10 mouse cellular contexts compared by ENCODE assay signal in the genomic region with DNA sequence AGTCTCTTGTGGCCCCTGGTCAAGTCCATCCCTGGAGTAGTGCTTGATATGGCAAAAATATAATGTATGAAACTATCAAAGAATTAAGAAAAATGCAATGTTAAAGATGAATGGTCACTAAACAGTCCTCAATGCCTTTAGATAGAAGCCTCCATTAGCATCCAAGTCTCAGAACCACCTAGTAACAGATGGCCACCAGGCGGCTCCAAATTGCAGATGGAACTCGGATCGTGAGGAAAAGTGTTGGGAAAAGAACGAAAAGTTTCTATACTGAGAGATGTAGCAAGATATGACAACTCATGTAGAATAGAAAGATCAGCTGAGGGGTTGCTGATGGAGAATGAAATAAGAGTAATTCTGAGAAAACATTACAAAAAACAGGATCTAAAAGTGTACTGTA. TPM values are rescaled to one million over a fixed set of nuclear protein-coding genes. Genes with fewer than 3 reads are reported as not detected.
DNase-seq lines count a peak whose midpoint lies in the region; ATAC-seq and TF ChIP-seq lines count a peak whose summit lies in the region.
"Had no signal": no experiment of that assay in that cellular context is flagged by ENCODE, and none has a peak within 500 bp of the region (broad histone marks: within the 10 kb centered on the region; RNA-seq: fewer than 3 reads in every experiment).

No protein-coding gene starts in this region.

- 75% methylated on average over 4 of the region's 4 CpGs for WGBS in embryonic facial prominence, embryonic 11.5 days
- 76% methylated on average over 4 of the region's 4 CpGs for WGBS in embryonic facial prominence, embryonic 10.5 days
- WGBS in midbrain, postnatal 0 days: 71% methylated on average over 4 of the region's 4 CpGs
- 64% methylated on average over 4 of the region's 4 CpGs for WGBS in midbrain, embryonic 13.5 days

- no peak overlapping the region for H3K9ac ChIP-seq in embryonic facial prominence, embryonic 11.5 days (replicated peaks; ENCODE audit: low read length)
- H3K9ac ChIP-seq in midbrain, postnatal 0 days (replicated peaks; ENCODE audit: low read length, poor library complexity, severe bottlenecking): no peak overlapping the region
- no peak overlapping the region for H3K9ac ChIP-seq in midbrain, embryonic 13.5 days (replicated peaks)
- H3K9ac ChIP-seq: heart, embryonic 15.5 days had no signal

- ATAC-seq in embryonic facial prominence, embryonic 11.5 days (replicated peaks; ENCODE audit: insufficient number of reproducible peaks, low FRiP score, low TSS enrichment, low read depth): no peak
- no peak for ATAC-seq in midbrain, postnatal 0 days (ENCODE audit: low FRiP score)
- ATAC-seq in midbrain, embryonic 13.5 days: no peak
- ATAC-seq: CD4-positive, CD25-positive, alpha-beta regulatory T cell, adult 4 months had no signal

- peak; percentile 63 for TF ChIP-seq CTCF in midbrain, postnatal 0 days (IDR thresholded peaks at IDR 0.05)
- peak; percentile 40 for TF ChIP-seq CTCF in cortical plate, adult 2 months (IDR thresholded peaks at IDR 0.05; ENCODE audit: extremely low read depth, insufficient read depth, low read length)

- H3K4me1 ChIP-seq in embryonic facial prominence, embryonic 11.5 days (ENCODE audit: control insufficient read depth, insufficient read depth, low read length): no peaks in the 10 kb centered on the region
- no peaks in the 10 kb centered on the region for H3K4me1 ChIP-seq in embryonic facial prominence, embryonic 10.5 days
- no peaks in the 10 kb centered on the region for H3K4me1 ChIP-seq in midbrain, postnatal 0 days (ENCODE audit: insufficient read depth, low read length)
- peaks cover 16% of the 10 kb centered on the region for H3K4me1 ChIP-seq in midbrain, embryonic 13.5 days (replicated peaks)
- H3K4me1 ChIP-seq in cortical plate, adult 2 months (ENCODE audit: control insufficient read depth, insufficient read depth, low read length): no peaks in the 10 kb centered on the region
- H3K4me1 ChIP-seq: heart, embryonic 15.5 days had no signal

- DNase-seq in embryonic facial prominence, embryonic 11.5 days (ENCODE audit: low spot score): peak; percentile 15
- no peak for DNase-seq in embryonic facial prominence, embryonic 10.5 days (ENCODE audit: low spot score)
- peak; percentile 62 for DNase-seq in kidney, postnatal 10 days
- DNase-seq in kidney, adult 9 months: no peak
- no peak for DNase-seq in midbrain, postnatal 0 days (ENCODE audit: low spot score)
- no peak for DNase-seq in natural killer cell, adult 2 months (ENCODE audit: low spot score in 2 of 2)

- no peak for TF ChIP-seq POLR2A in cortical plate, adult 2 months (IDR thresholded peaks at IDR 0.05; ENCODE audit: extremely low read depth, insufficient read depth, low read length)

- H3K36me3 ChIP-seq in embryonic facial prominence, embryonic 11.5 days (replicated peaks; ENCODE audit: control insufficient read depth, insufficient read depth, low read depth, low read length): peaks cover 2% of the 10 kb centered on the region; the same call in 1 of the 2 replicates
- peaks cover 27% of the 10 kb centered on the region for H3K36me3 ChIP-seq in embryonic facial prominence, embryonic 10.5 days (replicated peaks)
- H3K36me3 ChIP-seq in midbrain, postnatal 0 days (ENCODE audit: insufficient read depth, low read length): peaks cover 3% of the 10 kb centered on the region; the same call in 1 of the 2 replicates
- peaks cover 19% of the 10 kb centered on the region for H3K36me3 ChIP-seq in midbrain, embryonic 13.5 days

- H3K27ac ChIP-seq in embryonic facial prominence, embryonic 11.5 days (replicated peaks; ENCODE audit: low read depth, low read length): no peak overlapping the region
- H3K27ac ChIP-seq in embryonic facial prominence, embryonic 10.5 days (replicated peaks): no peak overlapping the region
- no peak overlapping the region for H3K27ac ChIP-seq in midbrain, postnatal 0 days (ENCODE audit: low read depth, low read length)
- H3K27ac ChIP-seq in midbrain, embryonic 13.5 days: no peak overlapping the region
- no peak overlapping the region for H3K27ac ChIP-seq in cortical plate, adult 2 months (ENCODE audit: insufficient read depth, low read length)
- H3K27ac ChIP-seq: heart, embryonic 15.5 days had no signal

- no peak overlapping the region for H3K4me2 ChIP-seq in embryonic facial prominence, embryonic 11.5 days (ENCODE audit: low read depth, low read length)
- H3K4me2 ChIP-seq in midbrain, postnatal 0 days (ENCODE audit: low read depth, low read length, poor library complexity, severe bottlenecking): no peak overlapping the region
- no peak overlapping the region for H3K4me2 ChIP-seq in midbrain, embryonic 13.5 days (replicated peaks)
- H3K4me2 ChIP-seq: heart, embryonic 15.5 days had no signal

- H3K9me3 ChIP-seq in embryonic facial prominence, embryonic 11.5 days (replicated peaks; ENCODE audit: control insufficient read depth, low read length): no peaks in the 10 kb centered on the region
- H3K9me3 ChIP-seq in embryonic facial prominence, embryonic 10.5 days: no peaks in the 10 kb centered on the region
- H3K9me3 ChIP-seq in midbrain, postnatal 0 days (ENCODE audit: low read length): no peaks in the 10 kb centered on the region
- no peaks in the 10 kb centered on the region for H3K9me3 ChIP-seq in midbrain, embryonic 13.5 days
- H3K9me3 ChIP-seq: heart, embryonic 15.5 days had no signal

- H3K27me3 ChIP-seq in embryonic facial prominence, embryonic 11.5 days (ENCODE audit: control insufficient read depth, insufficient read depth, low read length): no peaks in the 10 kb centered on the region
- H3K27me3 ChIP-seq in embryonic facial prominence, embryonic 10.5 days (replicated peaks; ENCODE audit: low read depth, poor library complexity, severe bottlenecking): no peaks in the 10 kb centered on the region
- no peaks in the 10 kb centered on the region for H3K27me3 ChIP-seq in midbrain, postnatal 0 days (ENCODE audit: insufficient read depth, low read length)
- H3K27me3 ChIP-seq in midbrain, embryonic 13.5 days: no peaks in the 10 kb centered on the region
- H3K27me3 ChIP-seq: heart, embryonic 15.5 days had no signal

- H3K4me3 ChIP-seq in embryonic facial prominence, embryonic 11.5 days (ENCODE audit: low read depth, low read length): no peak overlapping the region
- no peak overlapping the region for H3K4me3 ChIP-seq in embryonic facial prominence, embryonic 10.5 days
- H3K4me3 ChIP-seq in midbrain, postnatal 0 days (ENCODE audit: low read depth, low read length): no peak overlapping the region
- H3K4me3 ChIP-seq in midbrain, embryonic 13.5 days (replicated peaks): no peak overlapping the region
- no peak overlapping the region for H3K4me3 ChIP-seq in cortical plate, adult 2 months (ENCODE audit: insufficient read depth, low read length)
- H3K4me3 ChIP-seq: heart, embryonic 15.5 days had no signal

RNA-seq across cellular contexts. Expression of gene Zc3h12c, which starts 38.0 kb away (rescaled TPM):
- 5.5 and 6.0 TPM in 2 replicates for polyA plus RNA-seq in embryonic facial prominence, embryonic 11.5 days (2014; fragmentation: Nextera tagmentation; extraction: Ambion mirVana)
- 3.8 and 4.4 TPM in 2 replicates for polyA plus RNA-seq in embryonic facial prominence, embryonic 10.5 days (2016; fragmentation: Nextera tagmentation; extraction: Ambion mirVana)
- 13.4 and 15.1 TPM in 2 replicates for total RNA-seq in midbrain, postnatal 0 days (2014; rRNA removed)
- polyA plus RNA-seq in midbrain, postnatal 0 days (2015; fragmentation: Nextera tagmentation; extraction: Ambion mirVana): 2.6 and 3.4 TPM in 2 replicates
- 10.8 and 10.9 TPM in 2 replicates for polyA plus RNA-seq in midbrain, embryonic 13.5 days (2015; fragmentation: Nextera tagmentation; extraction: Ambion mirVana)
- polyA plus RNA-seq in cortical plate, adult 2 months (2012; rRNA removed): 3.9 and 4.7 TPM in 2 replicates

Comparison
In these comparisons a context has a peak if more than half of its experiments do, and no peak if none do; other contexts are left out.
1. DNase-seq: peak in embryonic facial prominence, embryonic 11.5 days (single experiment) and kidney, postnatal 10 days (single experiment); none in embryonic facial prominence, embryonic 10.5 days (single experiment), kidney, adult 9 months (single experiment), midbrain, postnatal 0 days (single experiment) and natural killer cell, adult 2 months (0 of 2).